Mouse (Mus musculus) embryonic facial prominence, embryonic 12.5 days (tissue): Measurements from ENCODE around the gene Ogfrl1. TPM values are rescaled to one million over a fixed set of nuclear protein-coding genes. Genes with fewer than 3 reads are reported as not detected.

Experiments
- ATAC-seq: fragments of 200-750 bp; cut with Nextera tagmentation; 2 replicates; pipeline ENCODE4 v1.8.0; 2017; ENCODE audit not compliant: insufficient number of reproducible peaks, insufficient read depth, low FRiP score, low TSS enrichment
- H3K27ac ChIP-seq: fragments of 300-500 bp; sonication (generic); 2 replicates; pipeline ENCODE4 v1.5.1; 2016; ENCODE audit warnings: mild to moderate bottlenecking
- H3K27me3 ChIP-seq: fragments of 300-500 bp; sonication (generic); 2 replicates; pipeline ENCODE4 v1.6.1; 2016; ENCODE audit warnings: mild to moderate bottlenecking, moderate library complexity
- H3K36me3 ChIP-seq: fragments of 300-500 bp; sonication (generic); 2 replicates; pipeline ENCODE4 v1.6.1; 2016; ENCODE audit warnings: mild to moderate bottlenecking
- H3K4me1 ChIP-seq: fragments of 300-500 bp; sonication (generic); 2 replicates; pipeline ENCODE4 v1.6.1; 2016
- H3K4me2 ChIP-seq: fragments of 300-500 bp; sonication (generic); replicated peaks from 2 replicates; pipeline ENCODE4 v1.6.1; 2016; ENCODE audit warnings: mild to moderate bottlenecking, moderate library complexity
- H3K4me3 ChIP-seq: fragments of 300-500 bp; sonication (generic); 2 replicates; pipeline ENCODE4 v1.5.1; 2016; ENCODE audit warnings: mild to moderate bottlenecking
- H3K9ac ChIP-seq: fragments of 300-500 bp; sonication (generic); 2 replicates; pipeline ENCODE4 v1.6.1; 2016; ENCODE audit warnings: mild to moderate bottlenecking, moderate library complexity
- H3K9me3 ChIP-seq: fragments of 300-500 bp; sonication (generic); 2 replicates; pipeline ENCODE4 v1.6.1; 2016; ENCODE audit warnings: mild to moderate bottlenecking, moderate library complexity
- WGBS: fragments of 180-500 bp; shearing (Covaris S2); methylation state at CpG from one replicate; pipeline ENCODE4 v1.1.7; 2016; 5-methylcytosine and 5-hydroxymethylcytosine counted together
- polyA plus RNA-seq: library from polyadenylated mRNA; unstranded; fragments of >200 nt; fragmentation: Nextera tagmentation; extraction: Ambion mirVana; gene quantifications from 2 replicates; pipeline ENCODE4 v1.2.1, GENCODE M21; 2016

Ogfrl1 gene
- polyA plus RNA-seq, 1 experiment from 2014 or later, result 17.7 TPM

GRCm38 (mm10) chr1:23351756-23352155, 45.8 kb downstream of the Ogfrl1 start:
- WGBS, result 81% methylated on average over 4 of the region's 4 CpGs
- ATAC-seq, result no peak
- H3K4me1 ChIP-seq, result no peaks in the 10 kb centered on the region
- no peak overlapping the region for H3K9ac ChIP-seq
- H3K36me3 ChIP-seq, result no peaks in the 10 kb centered on the region
- no peak overlapping the region for H3K4me3 ChIP-seq
- H3K9me3 ChIP-seq, result no peaks in the 10 kb centered on the region
- no peaks in the 10 kb centered on the region for H3K27me3 ChIP-seq
- no peak overlapping the region for H3K4me2 ChIP-seq
- no peak overlapping the region for H3K27ac ChIP-seq

- 77% methylated on average over 3 of the region's 3 CpGs for WGBS
- no peaks in the 10 kb centered on the region for H3K27me3 ChIP-seq
- no peaks in the 10 kb centered on the region for H3K36me3 ChIP-seq
- no peak overlapping the region for H3K4me2 ChIP-seq
- no peak overlapping the region for H3K4me3 ChIP-seq
- no peaks in the 10 kb centered on the region for H3K9me3 ChIP-seq
- H3K4me1 ChIP-seq, result no peaks in the 10 kb centered on the region
- no peak overlapping the region for H3K27ac ChIP-seq
- ATAC-seq, result no peak
- H3K9ac ChIP-seq, result no peak overlapping the region
Measured at GRCm38 (mm10) chr1:23345633-23346032, 51.9 kb downstream of the Ogfrl1 start.

GRCm38 (mm10) chr1:23342864-23343263, 54.7 kb downstream of the Ogfrl1 start:
- no peak for ATAC-seq
- H3K9ac ChIP-seq, result no peak overlapping the region
- no peaks in the 10 kb centered on the region for H3K27me3 ChIP-seq
- H3K4me1 ChIP-seq, result no peaks in the 10 kb centered on the region
- H3K4me3 ChIP-seq, result no peak overlapping the region
- WGBS, result 80% methylated on average over 4 of the region's 4 CpGs
- H3K9me3 ChIP-seq, result no peaks in the 10 kb centered on the region
- no peak overlapping the region for H3K4me2 ChIP-seq
- H3K27ac ChIP-seq, result no peak overlapping the region
- no peaks in the 10 kb centered on the region for H3K36me3 ChIP-seq

- no peak overlapping the region for H3K4me2 ChIP-seq
- no peaks in the 10 kb centered on the region for H3K27me3 ChIP-seq
- ATAC-seq, result no peak
- no peak overlapping the region for H3K9ac ChIP-seq
- 80% methylated on average over 3 of the region's 3 CpGs for WGBS
- no peak overlapping the region for H3K27ac ChIP-seq
- no peaks in the 10 kb centered on the region for H3K36me3 ChIP-seq
- H3K4me1 ChIP-seq, result no peaks in the 10 kb centered on the region
- H3K9me3 ChIP-seq, result no peaks in the 10 kb centered on the region
- H3K4me3 ChIP-seq, result no peak overlapping the region
Measured at GRCm38 (mm10) chr1:23342224-23342623, 55.3 kb downstream of the Ogfrl1 start.

GRCm38 (mm10) chr1:23335726-23336363, 61.7 kb downstream of the Ogfrl1 start:
- no peaks in the 10 kb centered on the region for H3K9me3 ChIP-seq
- H3K27me3 ChIP-seq, result no peaks in the 10 kb centered on the region
- no peak overlapping the region for H3K4me3 ChIP-seq
- H3K4me2 ChIP-seq, result no peak overlapping the region
- no peak for ATAC-seq
- no peaks in the 10 kb centered on the region for H3K4me1 ChIP-seq
- H3K27ac ChIP-seq, result no peak overlapping the region
- WGBS, result 90% methylated on average over 13 of the region's 13 CpGs
- no peak overlapping the region for H3K9ac ChIP-seq
- H3K36me3 ChIP-seq, result no peaks in the 10 kb centered on the region

- Histone ChIP-seq H3K36me3 (no peaks in the 10 kb centered on the region), H3K4me3 (no peak overlapping the region), H3K27ac (no peak overlapping the region), H3K9ac (no peak overlapping the region), H3K27me3 (no peaks in the 10 kb centered on the region), H3K4me2 (no peak overlapping the region), H3K9me3 (no peaks in the 10 kb centered on the region), H3K4me1 (no peaks in the 10 kb centered on the region)
- ATAC-seq, result no peak
- WGBS, result 92% methylated on average over 4 of the region's 4 CpGs
Measured at GRCm38 (mm10) chr1:23335050-23335449, 62.5 kb downstream of the Ogfrl1 start.

- H3K36me3 ChIP-seq, result no peaks in the 10 kb centered on the region
- H3K27ac ChIP-seq, result no peak overlapping the region
- no peak overlapping the region for H3K9ac ChIP-seq
- H3K27me3 ChIP-seq, result no peaks in the 10 kb centered on the region
- no peak for ATAC-seq
- no peak overlapping the region for H3K4me2 ChIP-seq
- no peaks in the 10 kb centered on the region for H3K4me1 ChIP-seq
- no peaks in the 10 kb centered on the region for H3K9me3 ChIP-seq
- 89% methylated on average over 4 of the region's 4 CpGs for WGBS
- H3K4me3 ChIP-seq, result no peak overlapping the region
Measured at GRCm38 (mm10) chr1:23332192-23332591, 65.4 kb downstream of the Ogfrl1 start.

- Histone ChIP-seq H3K9ac (no peak overlapping the region), H3K27me3 (no peaks in the 10 kb centered on the region), H3K4me2 (no peak overlapping the region), H3K36me3 (no peaks in the 10 kb centered on the region), H3K4me1 (no peaks in the 10 kb centered on the region), H3K4me3 (no peak overlapping the region), H3K27ac (no peak overlapping the region), H3K9me3 (no peaks in the 10 kb centered on the region)
- ATAC-seq, result no peak
- 90% methylated on average over 7 of the region's 7 CpGs for WGBS
Measured at GRCm38 (mm10) chr1:23325160-23325559, 72.4 kb downstream of the Ogfrl1 start.

GRCm38 (mm10) chr1:23324226-23324625, 73.3 kb downstream of the Ogfrl1 start:
- Histone ChIP-seq H3K4me2 (no peak overlapping the region), H3K4me3 (no peak overlapping the region), H3K36me3 (no peaks in the 10 kb centered on the region), H3K9ac (no peak overlapping the region), H3K9me3 (no peaks in the 10 kb centered on the region), H3K4me1 (no peaks in the 10 kb centered on the region), H3K27me3 (no peaks in the 10 kb centered on the region), H3K27ac (no peak overlapping the region)
- WGBS, result 26% methylated on average over 5 of the region's 5 CpGs
- no peak for ATAC-seq

- 72% methylated on average over 11 of the region's 11 CpGs for WGBS
- Histone ChIP-seq H3K9ac (no peak overlapping the region), H3K4me1 (no peaks in the 10 kb centered on the region), H3K27me3 (no peaks in the 10 kb centered on the region), H3K9me3 (no peaks in the 10 kb centered on the region), H3K27ac (no peak overlapping the region), H3K4me3 (no peak overlapping the region), H3K4me2 (no peak overlapping the region), H3K36me3 (no peaks in the 10 kb centered on the region)
- ATAC-seq, result no peak
Measured at GRCm38 (mm10) chr1:23323286-23323685, 74.3 kb downstream of the Ogfrl1 start.

- no peak overlapping the region for H3K4me2 ChIP-seq
- no peaks in the 10 kb centered on the region for H3K9me3 ChIP-seq
- H3K9ac ChIP-seq, result no peak overlapping the region
- 80% methylated on average over 4 of the region's 4 CpGs for WGBS
- H3K36me3 ChIP-seq, result no peaks in the 10 kb centered on the region
- no peak for ATAC-seq
- no peaks in the 10 kb centered on the region for H3K27me3 ChIP-seq
- H3K27ac ChIP-seq, result no peak overlapping the region
- no peak overlapping the region for H3K4me3 ChIP-seq
- no peaks in the 10 kb centered on the region for H3K4me1 ChIP-seq
Measured at GRCm38 (mm10) chr1:23322208-23322607, 75.4 kb downstream of the Ogfrl1 start.

- Histone ChIP-seq H3K27ac (no peak overlapping the region), H3K4me2 (no peak overlapping the region), H3K9ac (no peak overlapping the region), H3K9me3 (no peaks in the 10 kb centered on the region), H3K4me1 (no peaks in the 10 kb centered on the region), H3K36me3 (no peaks in the 10 kb centered on the region), H3K4me3 (no peak overlapping the region), H3K27me3 (no peaks in the 10 kb centered on the region)
- WGBS, result 63% methylated on average over 10 of the region's 10 CpGs
- ATAC-seq, result no peak
Measured at GRCm38 (mm10) chr1:23321331-23321851, 76.2 kb downstream of the Ogfrl1 start.
